Mouse (Mus musculus) left cerebral cortex, postnatal 10 days (tissue): ENCODE data around the gene Spns1. TPM values are rescaled to one million over a fixed set of nuclear protein-coding genes. Genes with fewer than 3 reads are reported as not detected.
"Not testable (repeated sequence)": the region's sequence is repeated elsewhere in the genome, so short reads cannot be mapped to it uniquely, and the experiment has no call there.

Source experiments
- DNase-seq, 2 experiments: peaks; one replicate each; pipeline ENCODE4 v3.0.0; 2021 to 2022; ENCODE audit warnings: low spot score in 2 of 2, mixed read lengths in 1 of 2; ENCODE audit errors: extremely low spot score in 1 of 2
- intact Hi-C: fragments of 180-260 bp; cut with DNase I; formaldehyde crosslinking; loops from one replicate; pipeline ENCODE4 v1.15.1; 2025
- microRNA-seq: library from miRNA; unstranded; fragments of <30 nt; microRNA quantifications from one replicate; pipeline ENCODE4 v1.2.0, GENCODE M21; 2022
- total RNA-seq, 2 experiments: library from RNA; stranded (reverse); gene quantifications; 2 replicates each; pipeline ENCODE4 v1.2.3; 2021

The Spns1 gene
- total RNA-seq, 2 experiments from 2014 or later: 85.2 to 89.0 TPM

DNA sequence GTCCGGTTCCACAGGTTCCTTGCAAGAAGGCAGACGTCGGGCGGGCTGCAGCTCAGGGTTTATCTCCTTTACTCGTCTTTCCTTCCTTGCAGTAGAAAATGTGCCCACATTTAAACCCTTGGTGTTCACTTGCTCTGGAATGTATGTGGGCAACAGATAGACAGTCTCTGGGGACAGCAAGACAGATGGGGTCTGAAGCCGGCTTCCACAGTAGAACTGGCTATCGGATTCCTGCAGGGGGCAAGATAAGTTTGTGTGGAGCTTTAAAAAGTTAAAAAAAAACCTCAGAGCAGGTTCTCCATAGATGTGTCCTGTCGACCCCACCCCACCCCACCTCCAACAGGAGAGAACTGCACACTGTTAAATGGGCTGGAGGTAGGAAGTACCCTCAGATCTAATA lies 29.0 kb downstream of the Spns1 start:
- intact Hi-C loops: no loop called here
- DNase-seq: no peak

DNA sequence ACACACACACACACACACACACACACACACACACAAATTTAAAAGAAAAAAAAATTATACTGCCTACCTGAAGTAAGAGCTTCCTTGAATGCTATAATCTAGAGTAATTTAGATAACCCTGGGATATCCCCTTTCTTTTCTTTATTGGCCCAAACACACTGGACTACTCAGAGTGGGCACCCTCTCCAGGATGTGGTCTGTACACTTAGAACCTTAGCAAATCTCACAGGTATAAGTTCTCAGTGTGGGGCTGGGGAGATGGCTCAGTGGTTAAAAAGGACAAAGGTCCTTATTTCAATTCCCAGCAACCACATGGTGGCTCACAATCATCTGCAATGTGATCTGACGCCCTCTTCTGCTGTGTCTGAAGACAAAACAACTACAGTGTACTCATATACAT lies 30.2 kb downstream of the Spns1 start:
- no peak for DNase-seq
- intact Hi-C loops: no loop called here

DNA sequence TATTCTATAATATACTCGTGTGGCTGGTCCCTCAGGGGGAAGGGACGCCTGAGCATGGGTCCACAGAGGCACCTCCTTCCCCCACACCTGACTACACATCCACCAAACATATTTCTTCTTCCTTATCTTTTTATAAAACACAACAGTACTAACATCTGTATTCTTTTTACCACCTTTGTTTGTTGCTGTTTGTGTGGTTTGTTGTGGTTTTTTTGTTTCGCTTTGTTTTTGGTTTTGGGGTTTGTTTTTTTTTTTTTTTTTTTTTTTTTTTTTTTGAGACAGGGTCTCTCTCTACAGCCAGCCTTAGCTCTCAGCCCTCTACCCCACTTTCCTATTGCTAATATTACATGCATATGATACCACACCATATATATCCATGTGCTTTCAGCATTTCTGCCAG lies 31.3 kb downstream of the Spns1 start:
- intact Hi-C loops: no loop called here
- DNase-seq: no peak

DNA sequence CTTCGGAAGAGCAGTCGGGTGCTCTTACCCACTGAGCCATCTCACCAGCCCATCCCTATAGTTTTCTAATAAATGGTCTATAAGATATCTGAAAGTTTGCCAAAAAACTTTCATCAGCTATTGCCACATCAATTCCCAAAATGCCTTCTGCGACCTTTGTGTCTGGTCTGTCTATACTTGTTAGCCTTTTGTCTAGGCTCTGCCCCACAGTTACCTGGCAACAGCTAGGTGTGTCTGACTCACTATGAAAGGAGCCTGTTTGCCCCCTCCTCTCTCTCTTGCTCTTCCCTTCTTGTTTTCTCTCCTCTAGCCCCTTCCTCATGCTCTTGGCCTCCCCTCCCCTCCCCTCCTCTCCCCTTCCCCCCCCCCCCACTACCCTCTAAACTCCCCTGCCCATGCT lies 31.7 kb downstream of the Spns1 start:
- DNase-seq: no peak
- intact Hi-C loops: no loop called here

DNA sequence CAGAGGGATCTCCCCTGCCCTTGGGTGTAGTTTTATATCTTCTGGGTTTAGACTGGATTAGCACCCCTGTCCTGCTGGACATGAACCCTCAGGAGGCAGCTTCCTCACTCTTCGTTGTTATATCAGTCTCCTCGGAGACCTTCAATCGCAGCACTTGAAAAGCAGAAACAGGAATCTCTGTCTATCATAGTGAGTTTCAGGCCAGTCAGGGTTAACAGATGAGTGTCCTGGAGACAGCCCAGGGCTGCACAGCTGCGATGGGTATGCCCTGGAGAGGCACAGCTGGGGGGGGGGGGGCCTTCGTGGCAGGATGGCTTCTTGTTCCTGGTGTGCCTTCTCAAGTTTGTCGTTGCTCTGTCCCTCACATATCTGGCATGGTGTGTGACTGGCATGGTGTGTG lies 36.4 kb downstream of the Spns1 start:
- intact Hi-C loops: no loop called here
- no peak for DNase-seq

DNA sequence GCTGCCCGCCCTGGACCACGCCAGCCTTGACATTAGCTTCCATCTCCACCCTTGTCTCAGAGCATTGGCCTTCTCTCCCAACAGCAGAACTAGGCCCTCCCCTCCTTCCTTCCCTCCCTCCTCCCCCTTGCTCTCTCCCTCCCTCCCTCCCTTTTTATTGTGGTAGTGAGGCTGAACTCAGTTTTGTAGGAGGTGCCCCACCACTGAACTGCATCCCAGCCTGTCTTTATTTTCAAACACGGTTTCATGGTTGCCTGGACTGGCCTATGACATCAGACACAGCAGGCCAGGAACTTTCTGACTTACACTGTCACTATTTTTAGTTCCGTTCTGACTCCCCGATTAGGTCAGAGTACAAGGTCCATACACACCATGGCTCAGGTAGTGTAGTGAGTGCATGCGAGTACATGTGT lies 37.0 kb downstream of the Spns1 start:
- intact Hi-C loops: no loop called here
- DNase-seq: no peak

DNA sequence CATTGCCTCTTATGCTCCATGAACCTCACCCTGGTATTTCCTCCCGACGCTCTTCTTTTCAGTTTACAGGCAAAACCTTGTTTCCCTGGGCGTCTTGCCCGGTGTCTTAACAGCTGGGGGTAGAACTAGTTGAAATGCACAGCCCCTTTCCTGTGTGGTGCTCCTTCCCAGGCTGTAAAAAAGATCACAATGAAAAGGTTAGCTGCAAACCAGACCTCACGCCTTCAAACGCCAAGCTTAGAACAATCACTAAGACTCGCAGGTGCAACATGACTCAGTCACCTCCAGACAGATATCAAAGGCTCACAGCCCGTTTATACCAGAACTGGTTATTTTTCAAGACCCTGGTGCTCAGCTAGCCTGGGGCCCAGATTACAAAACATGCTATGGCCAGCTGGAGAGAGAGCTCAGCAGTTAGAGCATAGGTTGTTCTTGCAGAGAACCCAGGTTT lies 37.7 kb downstream of the Spns1 start:
- peak in 1 of 2 experiments; percentile 81 for DNase-seq
- intact Hi-C loops: no loop called here

DNA sequence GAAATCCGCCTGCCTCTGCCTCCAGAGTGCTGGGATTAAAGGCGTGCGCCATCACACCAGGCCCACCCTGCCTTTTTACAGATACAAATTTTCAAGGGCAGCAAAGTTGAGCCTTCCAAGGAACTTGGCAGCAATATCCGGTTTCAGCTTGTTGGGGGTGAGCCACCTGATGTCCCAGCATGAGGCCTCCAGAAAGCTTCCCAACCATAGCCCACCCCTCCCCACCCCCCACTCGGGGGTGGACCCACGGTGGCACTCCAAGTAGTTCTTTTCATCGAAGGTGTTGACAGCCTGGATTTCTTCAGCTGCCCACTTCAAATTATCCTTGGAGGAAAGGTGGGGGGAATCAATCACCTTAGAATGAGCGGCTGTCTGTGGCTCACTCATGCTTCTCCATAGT lies 38.3 kb downstream of the Spns1 start:
- DNase-seq: no peak
- intact Hi-C loops: no loop called here

DNA sequence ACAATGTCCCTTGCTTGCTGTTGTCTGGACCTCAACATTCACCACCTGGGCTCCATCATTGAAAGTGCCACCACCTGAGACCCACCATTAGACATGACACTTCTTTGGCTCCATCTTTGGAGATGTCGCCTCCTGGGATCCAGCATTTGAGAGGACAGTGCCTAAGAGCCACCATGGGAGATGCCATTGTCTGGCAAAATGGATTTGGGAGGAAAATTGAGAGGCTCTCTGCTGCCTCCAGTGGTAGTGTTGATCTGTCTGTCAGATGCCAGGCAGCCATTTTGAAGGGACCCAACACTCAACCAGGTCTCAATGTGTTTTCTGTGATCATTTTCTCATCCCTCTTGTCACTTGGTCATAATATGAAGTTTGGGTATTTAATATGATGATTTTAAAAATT lies 41.7 kb downstream of the Spns1 start:
- intact Hi-C loops: no loop called here
- no peak for DNase-seq

DNA sequence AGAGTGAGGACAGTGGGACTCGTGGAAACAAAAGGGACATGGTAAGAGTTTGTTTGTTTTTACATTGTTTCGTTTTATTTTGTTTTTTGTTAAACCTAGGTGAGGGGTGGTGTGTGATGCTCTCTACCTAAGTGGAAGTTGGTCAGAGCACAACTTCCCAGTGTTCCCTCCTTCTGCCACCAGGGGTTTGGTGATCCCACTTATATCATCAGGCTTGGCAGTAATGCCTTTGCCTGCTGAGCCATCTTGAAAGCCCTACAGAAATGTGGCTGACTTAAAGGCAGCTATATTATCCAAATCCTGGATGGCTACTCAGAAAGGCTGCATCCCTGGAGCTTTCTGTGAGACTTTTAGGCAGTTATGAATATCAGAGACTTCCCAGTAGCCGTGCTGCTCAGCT lies 44.6 kb downstream of the Spns1 start:
- DNase-seq: no peak
- intact Hi-C loops: no loop called here

DNA sequence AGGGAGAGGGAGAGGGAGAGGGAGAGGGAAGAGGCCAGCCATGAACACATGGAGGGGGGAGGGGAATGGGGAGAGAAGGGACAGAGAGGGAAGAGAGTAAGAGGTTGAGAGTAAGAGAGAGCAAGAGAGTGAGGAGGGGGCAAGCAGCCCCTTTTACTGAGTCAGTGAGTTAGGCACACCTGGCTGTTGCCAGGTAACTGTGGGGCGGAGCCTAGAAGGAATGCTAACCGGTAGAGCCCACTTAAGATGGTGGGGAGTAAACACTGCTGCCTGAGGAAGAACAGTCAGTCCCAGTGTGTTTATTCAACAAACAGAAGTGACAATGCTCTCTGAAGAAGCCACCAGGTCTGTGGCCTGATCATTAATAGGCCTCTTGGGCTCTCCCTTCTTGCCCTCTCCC lies 46.6 kb downstream of the Spns1 start:
- no peak for DNase-seq
- intact Hi-C loops: no loop called here

DNA sequence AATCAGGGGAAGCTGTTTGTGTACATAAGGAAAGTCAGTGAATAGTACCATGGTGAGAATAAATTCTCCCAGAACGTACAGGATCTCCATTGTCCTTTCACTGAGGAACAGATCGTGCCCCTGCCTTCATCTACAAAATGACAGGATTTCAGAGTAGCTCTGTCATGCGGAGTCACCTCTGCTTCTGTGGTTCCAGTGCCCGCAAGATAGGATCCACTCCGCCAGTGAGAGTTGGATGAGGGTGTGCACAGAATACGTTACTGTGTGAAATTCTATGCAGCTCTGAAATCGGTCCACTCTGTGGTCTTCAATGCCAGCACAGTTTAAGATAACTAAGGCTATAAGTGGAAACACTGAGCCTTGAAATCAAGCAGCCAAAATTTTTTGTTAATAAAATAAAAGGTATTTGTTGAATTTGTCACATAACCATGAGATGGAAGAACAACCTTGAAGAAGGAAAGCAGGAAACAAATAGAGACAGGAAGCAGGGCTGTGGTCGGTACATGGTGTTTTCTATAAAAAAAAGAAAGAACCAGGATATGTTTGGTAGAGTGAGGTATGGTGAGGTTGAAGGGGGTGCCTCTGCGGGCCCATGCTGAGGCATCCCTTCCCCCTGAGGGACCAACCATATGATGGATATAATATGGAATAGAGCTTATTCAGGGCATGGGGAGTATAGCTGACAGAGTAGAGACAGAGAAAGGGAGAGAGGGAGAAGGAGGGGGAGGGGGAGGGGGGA lies 47.2 kb downstream of the Spns1 start:
- intact Hi-C loops: no loop called here
- no peak for DNase-seq

DNA sequence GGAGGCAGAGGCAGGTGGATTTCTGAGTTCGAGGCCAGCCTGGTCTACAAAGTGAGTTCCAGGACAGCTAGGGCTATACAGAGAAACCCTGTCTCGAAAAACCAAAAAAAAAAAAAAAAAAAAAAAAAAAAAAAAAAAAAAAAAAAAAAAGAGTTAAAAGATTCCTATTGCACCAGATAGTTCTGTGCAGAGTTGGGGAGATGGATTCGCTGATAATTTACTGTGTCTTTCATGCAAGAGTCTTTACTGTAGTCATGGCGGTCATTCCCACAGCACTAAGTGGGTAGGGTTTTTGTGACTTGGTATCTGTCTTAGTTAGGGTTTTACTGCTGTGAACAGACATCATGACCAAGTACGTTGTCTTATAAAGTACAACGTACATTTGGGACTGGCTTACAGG lies 48.4 kb downstream of the Spns1 start:
- intact Hi-C loops, DNase-seq: not testable (repeated sequence)

DNA sequence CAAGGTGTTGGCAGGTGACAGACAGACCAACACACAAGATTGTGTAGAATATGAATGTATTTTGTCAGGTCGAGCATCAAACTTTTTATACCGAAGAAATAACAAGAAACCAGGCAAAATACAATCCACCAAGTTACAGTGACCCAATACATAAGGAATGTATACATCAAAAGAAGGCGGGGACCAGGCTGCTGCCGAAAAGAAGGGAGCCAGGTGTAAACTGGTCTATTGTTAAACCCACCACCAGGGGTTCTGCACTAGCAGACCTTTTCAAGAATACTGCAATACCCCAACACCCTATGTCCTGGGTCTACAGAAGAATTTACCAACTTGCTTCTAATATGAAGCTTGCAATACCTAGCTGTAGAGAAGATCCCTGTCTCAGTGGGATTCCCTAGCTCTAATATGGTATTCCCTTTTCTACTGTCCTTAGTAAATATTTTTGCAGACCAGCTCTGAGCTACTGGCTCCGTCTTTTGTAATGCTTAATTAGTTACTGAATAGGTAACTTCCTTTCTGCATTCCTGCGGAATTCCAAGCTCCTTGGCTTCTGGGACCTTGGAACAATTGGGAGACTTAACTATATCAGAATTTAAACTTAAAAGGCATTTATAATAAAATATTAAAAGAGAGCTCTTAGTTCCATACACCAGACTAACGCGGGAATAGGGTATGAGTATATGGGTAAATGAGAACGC lies 51.5 kb downstream of the Spns1 start:
- not testable (repeated sequence) for DNase-seq
- intact Hi-C loops: loop anchor here (2.0 kb wide), 1 partner anchor 203 kb away; no protein-coding TSS in a partner anchor

DNA sequence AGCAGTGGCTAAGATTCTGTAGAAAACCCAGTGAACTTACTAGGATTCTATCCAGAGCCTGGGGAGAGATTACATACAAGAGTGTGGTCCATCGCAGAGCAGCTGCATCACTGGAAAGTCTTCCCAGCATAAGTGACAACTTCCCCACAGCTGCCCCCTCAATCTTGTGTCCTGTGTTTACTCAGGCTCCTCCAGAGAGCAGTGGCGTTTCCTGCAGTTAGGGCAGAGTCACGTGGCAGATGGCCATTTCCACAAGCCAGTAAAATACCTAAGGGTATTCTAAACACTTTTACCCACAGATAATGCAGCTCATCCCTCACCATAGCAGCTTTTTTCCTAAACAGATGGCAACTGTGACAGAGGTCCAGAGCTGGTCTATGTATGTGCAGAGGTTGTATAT lies 52.5 kb downstream of the Spns1 start:
- peak in 1 of 2 experiments; percentile 36 for DNase-seq
- intact Hi-C loops: loop anchor here (2.0 kb wide), 1 partner anchor 204 kb away; no protein-coding TSS in a partner anchor

DNA sequence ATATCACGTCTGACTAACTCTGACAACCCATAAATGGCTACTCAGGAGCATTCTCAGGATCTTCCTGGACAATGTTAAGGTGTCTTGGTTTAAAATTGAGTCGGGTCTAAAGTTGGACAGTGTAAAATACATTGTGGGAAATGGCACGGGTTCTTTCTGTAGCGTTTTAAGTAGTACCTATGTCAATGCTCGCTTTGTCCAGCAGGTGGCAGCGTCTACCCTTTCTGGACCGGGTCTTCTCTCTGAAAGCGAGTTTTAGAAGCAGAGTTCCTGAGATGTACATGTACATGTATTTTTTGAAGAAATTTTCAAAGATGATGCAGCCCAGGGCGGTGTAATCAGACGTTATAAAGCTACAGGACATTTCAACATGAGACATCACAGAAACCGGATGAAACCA lies 53.5 kb downstream of the Spns1 start:
- peak; percentile 75 to 78 for DNase-seq
- intact Hi-C loops: loop anchor here (1.0 to 2.0 kb wide), 2 partner anchors 55 to 205 kb away; no protein-coding TSS in a partner anchor

Small RNA genes lying within 50 kb of the gene (microRNA-seq; reads per million reads assigned to microRNA genes)
- not detected for gene Mir7058

Other genes with a start within 250 kb of the Spns1 start
- gene Xpo6, start 176.9 kb downstream of the Spns1 start, total RNA-seq: 100 to 1,000 TPM; 101 to 103 TPM
- gene Sbk1, start 104.8 kb downstream of the Spns1 start, total RNA-seq: 100 to 1,000 TPM; 142 to 147 TPM
- 1 to 10 TPM in 1 of 2 experiments, under 1 TPM in 1; 0.64 to 1.6 TPM for gene Lat, start 7.9 kb downstream of the Spns1 start, total RNA-seq
- gene Nfatc2ip, start 19.3 kb upstream of the Spns1 start, total RNA-seq: 1 to 10 TPM; 8.0 to 8.2 TPM
- not detected for gene Cd19, start 37.4 kb upstream of the Spns1 start, total RNA-seq
- gene Rabep2, start 51.3 kb upstream of the Spns1 start, total RNA-seq: 1 to 10 TPM; 8.7 to 8.8 TPM
- gene Atp2a1, start 85.7 kb upstream of the Spns1 start, total RNA-seq: under 1 TPM in 1 of 2 experiments, not detected in 1; 0.20 TPM
- gene Sh2b1, start 98.0 kb upstream of the Spns1 start, total RNA-seq: 10 to 100 TPM; 68.3 to 68.6 TPM
- gene Tufm, start 109.9 kb upstream of the Spns1 start, total RNA-seq: 100 to 1,000 TPM in 1 of 2 experiments, 10 to 100 TPM in 1; 81.6 to 103 TPM
- gene Atxn2l, start 126.0 kb upstream of the Spns1 start, total RNA-seq: 100 to 1,000 TPM; 123 to 125 TPM
- gene Eif3c, start 189.0 kb upstream of the Spns1 start, total RNA-seq: 100 to 1,000 TPM; 194 to 195 TPM
- 1 to 10 TPM in 1 of 2 experiments, under 1 TPM in 1; 0.97 to 1.1 TPM for gene Apobr, start 207.5 kb upstream of the Spns1 start, total RNA-seq
- 10 to 100 TPM; 21.2 to 22.1 TPM for gene Cln3, start 208.4 kb upstream of the Spns1 start, total RNA-seq
- not detected for gene Il27, start 217.5 kb upstream of the Spns1 start, total RNA-seq